ENCODE assay signal across 29 mouse cellular contexts in genomic region chr7:135089626-135090025, GRCm38 (mm10).
A peak's percentile ranks its signal among the peaks of the same experiment; 100 is the strongest.
DNase-seq lines count a peak whose midpoint lies in the region; ATAC-seq lines count a peak whose summit lies in the region.
"Had no signal": no experiment of that assay in that cellular context is flagged by ENCODE, and none has a peak within 500 bp of the region (broad histone marks: within the 10 kb centered on the region; RNA-seq: fewer than 3 reads in every experiment).

No protein-coding gene starts in this region.

- WGBS in hindbrain, embryonic 13.5 days: 86% methylated on average over 4 of the region's 4 CpGs

- H3K36me3 ChIP-seq in hindbrain, embryonic 13.5 days: no peaks in the 10 kb centered on the region
- H3K36me3 ChIP-seq: embryonic facial prominence, embryonic 15.5 days; G1E; hindbrain, embryonic 12.5 days; intestine, embryonic 15.5 days had no signal

- no peak overlapping the region for H3K27ac ChIP-seq in hindbrain, embryonic 13.5 days
- H3K27ac ChIP-seq: embryonic facial prominence, embryonic 12.5 days; embryonic facial prominence, embryonic 15.5 days; heart, adult 2 months; heart, embryonic 10.5 days; heart, embryonic 13.5 days; hindbrain, embryonic 12.5 days; intestine, embryonic 15.5 days; kidney, embryonic 15.5 days had no signal

- no peaks in the 10 kb centered on the region for H3K27me3 ChIP-seq in hindbrain, embryonic 13.5 days
- H3K27me3 ChIP-seq: CH12.LX; embryonic facial prominence, embryonic 12.5 days; embryonic facial prominence, embryonic 15.5 days; heart, embryonic 13.5 days; hindbrain, embryonic 12.5 days; intestine, embryonic 15.5 days; kidney, embryonic 15.5 days; Patski had no signal

- DNase-seq in adrenal gland, adult 2 months: peak; percentile 66
- DNase-seq in adrenal gland, postnatal 4 days (ENCODE audit: low spot score in 2 of 2): no peak
- peak; percentile 40 for DNase-seq in adrenal gland, adult 8-10 months
- DNase-seq in adrenal gland, postnatal 14 days: peak; percentile 48
- DNase-seq: B cell, adult 2 months; cerebellum, adult 2 months; cerebellum, adult 9-11 months; cerebellum, postnatal 25 days; forebrain, postnatal 0 days; gastrocnemius, postnatal 36 days; heart, adult 2 months; heart, postnatal 14 days; heart, postnatal 4 days; kidney, adult 11 months; kidney, adult 8-10 months had no signal

- ATAC-seq in frontal cortex, adult (ENCODE audit: low TSS enrichment): no peak
- no peak for ATAC-seq in hindbrain, embryonic 13.5 days (ENCODE audit: low FRiP score)
- ATAC-seq: forebrain, embryonic 14.5 days; forebrain, postnatal 0 days; hindbrain, embryonic 16.5 days; intestine, embryonic 15.5 days; Patski had no signal

- no peak overlapping the region for H3K4me2 ChIP-seq in hindbrain, embryonic 13.5 days
- H3K4me2 ChIP-seq: embryonic facial prominence, embryonic 12.5 days; embryonic facial prominence, embryonic 15.5 days; heart, embryonic 13.5 days; hindbrain, embryonic 12.5 days; intestine, embryonic 15.5 days; kidney, embryonic 15.5 days had no signal

- H3K4me1 ChIP-seq in hindbrain, embryonic 13.5 days (replicated peaks): no peaks in the 10 kb centered on the region
- H3K4me1 ChIP-seq: embryonic facial prominence, embryonic 12.5 days; embryonic facial prominence, embryonic 15.5 days; hindbrain, embryonic 12.5 days; intestine, embryonic 15.5 days; kidney, embryonic 15.5 days had no signal

- no peak overlapping the region for H3K9ac ChIP-seq in hindbrain, embryonic 13.5 days
- H3K9ac ChIP-seq: embryonic facial prominence, embryonic 12.5 days; embryonic facial prominence, embryonic 15.5 days; forebrain, postnatal 0 days; heart, embryonic 13.5 days; hindbrain, embryonic 12.5 days; intestine, embryonic 15.5 days; kidney, embryonic 15.5 days had no signal

- H3K9me3 ChIP-seq in hindbrain, embryonic 13.5 days: no peaks in the 10 kb centered on the region
- H3K9me3 ChIP-seq: embryonic facial prominence, embryonic 12.5 days; embryonic facial prominence, embryonic 15.5 days; heart, embryonic 10.5 days; heart, embryonic 13.5 days; hindbrain, embryonic 12.5 days; intestine, embryonic 15.5 days; kidney, embryonic 15.5 days had no signal

- H3K4me3 ChIP-seq in hindbrain, embryonic 13.5 days: no peak overlapping the region
- H3K4me3 ChIP-seq: embryonic facial prominence, embryonic 12.5 days; embryonic facial prominence, embryonic 15.5 days; heart, adult 2 months; heart, embryonic 10.5 days; heart, embryonic 13.5 days; hindbrain, embryonic 12.5 days; intestine, embryonic 15.5 days; kidney, embryonic 15.5 days had no signal

Comparison
In these comparisons a context has a peak if more than half of its experiments do, and no peak if none do; other contexts are left out.
1. DNase-seq: peak in adrenal gland, adult 2 months (single experiment), adrenal gland, adult 8-10 months (single experiment) and adrenal gland, postnatal 14 days (single experiment); none in adrenal gland, postnatal 4 days (0 of 2).